Mouse (Mus musculus): ENCODE results near the gene Klf3.

The Klf3 gene

GRCm38 (mm10) chr5:64808106-64809010 is 5.2 kb downstream of the Klf3 start:
- in situ Hi-C loops (cut with MboI, MseI) = loop anchor here (5.0 kb wide), 1 partner anchor 301 kb away; no protein-coding TSS in a partner anchor

GRCm38 (mm10) chr5:64809257-64809656 is 6.1 kb downstream of the Klf3 start:
- in situ Hi-C loops (cut with MboI, MseI) = loop anchor here (5.0 kb wide), 1 partner anchor 302 kb away; no protein-coding TSS in a partner anchor

- in situ Hi-C loops (cut with MboI, MseI) = loop anchor here (5.0 kb wide), 3 partner anchors 303 to 513 kb away; no protein-coding TSS in a partner anchor
Observed at GRCm38 (mm10) chr5:64809864-64810263, 6.7 kb downstream of the Klf3 start.

- in situ Hi-C loops (cut with MboI, MseI) = loop anchor here (5.0 kb wide), 2 partner anchors 429 to 514 kb away; no protein-coding TSS in a partner anchor
Observed at GRCm38 (mm10) chr5:64810860-64811499, 7.8 kb downstream of the Klf3 start.

- in situ Hi-C loops (cut with MboI, MseI) = loop anchor here (5.0 kb wide), 2 partner anchors 429 to 514 kb away; no protein-coding TSS in a partner anchor
Observed at GRCm38 (mm10) chr5:64811500-64812123, 8.4 kb downstream of the Klf3 start.

- in situ Hi-C loops (cut with MboI, MseI) = loop anchor here (5.0 kb wide), 2 partner anchors 430 to 515 kb away; no protein-coding TSS in a partner anchor
Observed at GRCm38 (mm10) chr5:64812124-64812982, 9.2 kb downstream of the Klf3 start.

GRCm38 (mm10) chr5:64812983-64813304 is 9.8 kb downstream of the Klf3 start:
- in situ Hi-C loops (cut with MboI, MseI) = loop anchor here (5.0 kb wide), 2 partner anchors 431 to 516 kb away; no protein-coding TSS in a partner anchor

- in situ Hi-C loops (cut with MboI, MseI) = loop anchor here (5.0 kb wide), 2 partner anchors 431 to 516 kb away; no protein-coding TSS in a partner anchor
Observed at GRCm38 (mm10) chr5:64813361-64813760, 10.2 kb downstream of the Klf3 start.

GRCm38 (mm10) chr5:64814416-64814815 is 11.2 kb downstream of the Klf3 start:
- in situ Hi-C loops (cut with MboI, MseI) = loop anchor here (5.0 kb wide), 2 partner anchors 432 to 517 kb away; no protein-coding TSS in a partner anchor

- in situ Hi-C loops (cut with MboI, MseI) = no loop called here
Observed at GRCm38 (mm10) chr5:64815631-64816030, 12.4 kb downstream of the Klf3 start.

- in situ Hi-C loops (cut with MboI, MseI) = no loop called here
Observed at GRCm38 (mm10) chr5:64816290-64816973, 13.2 kb downstream of the Klf3 start.

GRCm38 (mm10) chr5:64816974-64817296 is 13.7 kb downstream of the Klf3 start:
- in situ Hi-C loops (cut with MboI, MseI) = no loop called here

- in situ Hi-C loops (cut with MboI, MseI) = no loop called here
Observed at GRCm38 (mm10) chr5:64819390-64819789, 16.2 kb downstream of the Klf3 start.

- in situ Hi-C loops (cut with MboI, MseI) = no loop called here
Observed at GRCm38 (mm10) chr5:64820138-64820537, 16.9 kb downstream of the Klf3 start.

GRCm38 (mm10) chr5:64821294-64821693 is 18.1 kb downstream of the Klf3 start:
- in situ Hi-C loops (cut with MboI, MseI) = no loop called here

GRCm38 (mm10) chr5:64821964-64822363 is 18.8 kb downstream of the Klf3 start:
- in situ Hi-C loops (cut with MboI, MseI) = no loop called here

GRCm38 (mm10) chr5:64823431-64823830 is 20.2 kb downstream of the Klf3 start:
- in situ Hi-C loops (cut with MboI, MseI) = no loop called here

GRCm38 (mm10) chr5:64824765-64825164 is 21.6 kb downstream of the Klf3 start:
- in situ Hi-C loops (cut with MboI, MseI) = no loop called here

- in situ Hi-C loops (cut with MboI, MseI) = no loop called here
Observed at GRCm38 (mm10) chr5:64825496-64825895, 22.3 kb downstream of the Klf3 start.

GRCm38 (mm10) chr5:64827151-64827550 is 24.0 kb downstream of the Klf3 start:
- in situ Hi-C loops (cut with MboI, MseI) = no loop called here

All from T-helper 2 cell (primary cell).